Mouse (Mus musculus): ENCODE results near the gene Adamts3.

- TF ChIP-seq CTCF (IDR thresholded peaks at IDR 0.05; ENCODE audit: borderline replicate concordance, extremely low read depth, insufficient read depth, insufficient read length) (no peak), POLR2A (IDR thresholded peaks at IDR 0.05; ENCODE audit: borderline replicate concordance, extremely low read depth, insufficient read depth, insufficient read length, poor library complexity, severe bottlenecking) (no peak)
Measured at GRCm38 (mm10) chr5:89734759-89735158, 148.4 kb downstream of the Adamts3 start.
